21 mouse cellular contexts compared by ENCODE assay signal in the genomic region with DNA sequence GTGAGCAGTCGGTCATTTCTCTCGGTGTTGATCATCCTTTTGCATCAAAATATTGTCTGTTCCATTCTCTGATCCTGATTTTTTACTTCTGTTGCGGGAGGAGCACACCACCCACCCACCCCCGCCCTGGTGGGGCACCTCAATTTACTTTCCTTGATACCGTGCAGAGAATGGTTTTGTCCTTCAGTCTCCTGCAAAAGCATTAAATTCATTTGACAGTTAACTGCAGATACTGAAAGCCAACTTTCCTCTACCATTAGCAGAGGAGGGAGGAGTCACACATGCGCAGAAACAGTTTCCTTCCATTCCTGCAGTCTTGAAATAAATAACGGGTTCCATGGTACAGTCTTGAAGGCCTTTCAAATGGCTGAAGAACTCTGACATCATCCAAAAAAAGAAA. TPM values are rescaled to one million over a fixed set of nuclear protein-coding genes. Genes with fewer than 3 reads are reported as not detected.
A peak's percentile ranks its signal among the peaks of the same experiment; 100 is the strongest.
DNase-seq lines count a peak whose midpoint lies in the region; ATAC-seq and TF ChIP-seq lines count a peak whose summit lies in the region.
"Had no signal": no experiment of that assay in that cellular context is flagged by ENCODE, and none has a peak within 500 bp of the region (broad histone marks: within the 10 kb centered on the region; RNA-seq: fewer than 3 reads in every experiment).

No protein-coding gene starts in this region.

- H3K9me3 ChIP-seq in midbrain, embryonic 10.5 days (replicated peaks) = peaks cover 5% of the 10 kb centered on the region; the same call in 1 of the 2 replicates
- no peaks in the 10 kb centered on the region for H3K9me3 ChIP-seq in midbrain, postnatal 0 days (ENCODE audit: low read length)
- no peaks in the 10 kb centered on the region for H3K9me3 ChIP-seq in forebrain, embryonic 14.5 days (replicated peaks; ENCODE audit: control insufficient read depth, low read length)
- no peaks in the 10 kb centered on the region for H3K9me3 ChIP-seq in midbrain, embryonic 11.5 days (ENCODE audit: control insufficient read depth, low read length)
- no peaks in the 10 kb centered on the region for H3K9me3 ChIP-seq in neural tube, embryonic 14.5 days (ENCODE audit: control insufficient read depth, low read length)
- H3K9me3 ChIP-seq in embryonic facial prominence, embryonic 10.5 days = no peaks in the 10 kb centered on the region

- H3K27ac ChIP-seq in midbrain, embryonic 10.5 days (replicated peaks) = peak overlapping the region; percentile 86
- no peak overlapping the region for H3K27ac ChIP-seq in midbrain, postnatal 0 days (ENCODE audit: low read depth, low read length)
- no peak overlapping the region for H3K27ac ChIP-seq in forebrain, embryonic 14.5 days (ENCODE audit: low read depth, low read length)
- H3K27ac ChIP-seq in midbrain, embryonic 11.5 days (ENCODE audit: low read depth, low read length) = peak overlapping the region; percentile 81
- H3K27ac ChIP-seq in neural tube, embryonic 14.5 days (ENCODE audit: low read depth, low read length) = no peak overlapping the region
- H3K27ac ChIP-seq in embryonic facial prominence, embryonic 10.5 days (replicated peaks) = no peak overlapping the region; the same call in 1 of the 2 replicates
- H3K27ac ChIP-seq: gastrocnemius, adult 2 months; layer of hippocampus, adult 2 months had no signal

- peaks cover 70% of the 10 kb centered on the region for H3K4me1 ChIP-seq in midbrain, embryonic 10.5 days
- no peaks in the 10 kb centered on the region for H3K4me1 ChIP-seq in midbrain, postnatal 0 days (ENCODE audit: insufficient read depth, low read length)
- H3K4me1 ChIP-seq in forebrain, embryonic 14.5 days (ENCODE audit: control insufficient read depth, insufficient read depth, low read length) = peaks cover 17% of the 10 kb centered on the region
- H3K4me1 ChIP-seq in midbrain, embryonic 11.5 days (ENCODE audit: control insufficient read depth, insufficient read depth, low read length) = peaks cover 42% of the 10 kb centered on the region
- peaks cover 8% of the 10 kb centered on the region; the same call in 1 of the 2 replicates for H3K4me1 ChIP-seq in neural tube, embryonic 14.5 days (ENCODE audit: control insufficient read depth, insufficient read depth, low read length)
- H3K4me1 ChIP-seq in embryonic facial prominence, embryonic 10.5 days = peaks cover 41% of the 10 kb centered on the region

- no peak for ATAC-seq in midbrain, postnatal 0 days (ENCODE audit: low FRiP score)
- ATAC-seq in forebrain, embryonic 14.5 days = no peak
- peak; percentile 76 for ATAC-seq in midbrain, embryonic 11.5 days (ENCODE audit: low FRiP score)
- ATAC-seq in neural tube, embryonic 14.5 days (ENCODE audit: low read depth) = peak; percentile 65; the same call in 1 of the 2 replicates
- ATAC-seq in granulocyte monocyte progenitor cell, adult 5-6 weeks (replicated peaks; ENCODE audit: poor library complexity, severe bottlenecking) = no peak
- ATAC-seq: activated CD4-positive, CD25-positive, alpha-beta regulatory T cell, adult 4 months; liver, postnatal 0 days had no signal

- no peak for DNase-seq in midbrain, embryonic 10.5 days (ENCODE audit: low spot score)
- DNase-seq in midbrain, postnatal 0 days (ENCODE audit: low spot score) = no peak
- DNase-seq in forebrain, embryonic 14.5 days (ENCODE audit: low spot score) = no peak
- DNase-seq in midbrain, embryonic 11.5 days (ENCODE audit: low spot score, missing footprints) = no peak
- DNase-seq in T-cell, adult 2 months (ENCODE audit: low spot score) = no peak
- no peak for DNase-seq in embryonic facial prominence, embryonic 10.5 days (ENCODE audit: low spot score)
- DNase-seq: cerebellum, adult 11-12 months; gastrocnemius, adult 2 months; heart, postnatal 36 days; kidney, adult 8-10 months; liver, postnatal 0 days; right cerebral cortex, postnatal 25 days; thymus, postnatal 36 days had no signal

- no peak overlapping the region for H3K9ac ChIP-seq in midbrain, postnatal 0 days (replicated peaks; ENCODE audit: low read length, poor library complexity, severe bottlenecking)
- no peak overlapping the region for H3K9ac ChIP-seq in forebrain, embryonic 14.5 days (ENCODE audit: low read length)
- H3K9ac ChIP-seq in midbrain, embryonic 11.5 days (ENCODE audit: low read length) = no peak overlapping the region
- no peak overlapping the region for H3K9ac ChIP-seq in neural tube, embryonic 14.5 days (replicated peaks; ENCODE audit: low read depth, low read length)
- H3K9ac ChIP-seq: liver, postnatal 0 days had no signal

- 20% methylated on average over 7 of the region's 7 CpGs for WGBS in midbrain, embryonic 10.5 days
- WGBS in midbrain, postnatal 0 days = 11% methylated on average over 7 of the region's 7 CpGs
- 16% methylated on average over 7 of the region's 7 CpGs for WGBS in forebrain, embryonic 14.5 days
- 10% methylated on average over 7 of the region's 7 CpGs for WGBS in midbrain, embryonic 11.5 days
- 11% methylated on average over 7 of the region's 7 CpGs for WGBS in neural tube, embryonic 14.5 days
- 51% methylated on average over 7 of the region's 7 CpGs for WGBS in embryonic facial prominence, embryonic 10.5 days

- H3K27me3 ChIP-seq in midbrain, embryonic 10.5 days (ENCODE audit: low read depth, poor library complexity, severe bottlenecking) = peaks cover 3% of the 10 kb centered on the region; the same call in 1 of the 2 replicates
- H3K27me3 ChIP-seq in midbrain, postnatal 0 days (ENCODE audit: insufficient read depth, low read length) = no peaks in the 10 kb centered on the region
- peaks cover 11% of the 10 kb centered on the region for H3K27me3 ChIP-seq in forebrain, embryonic 14.5 days (replicated peaks; ENCODE audit: control insufficient read depth, insufficient read depth, low read length)
- H3K27me3 ChIP-seq in midbrain, embryonic 11.5 days (ENCODE audit: control insufficient read depth, insufficient read depth, low read length) = no peaks in the 10 kb centered on the region
- no peaks in the 10 kb centered on the region for H3K27me3 ChIP-seq in neural tube, embryonic 14.5 days (ENCODE audit: control insufficient read depth, insufficient read depth, low read length)
- H3K27me3 ChIP-seq in embryonic facial prominence, embryonic 10.5 days (replicated peaks; ENCODE audit: low read depth, poor library complexity, severe bottlenecking) = peaks cover 16% of the 10 kb centered on the region

- peak overlapping the region; percentile 39 for H3K4me3 ChIP-seq in midbrain, embryonic 10.5 days
- H3K4me3 ChIP-seq in midbrain, postnatal 0 days (ENCODE audit: low read depth, low read length) = no peak overlapping the region
- H3K4me3 ChIP-seq in forebrain, embryonic 14.5 days (ENCODE audit: low read depth, low read length) = no peak overlapping the region
- no peak overlapping the region; the same call in 1 of the 2 replicates for H3K4me3 ChIP-seq in midbrain, embryonic 11.5 days (ENCODE audit: low read depth, low read length)
- H3K4me3 ChIP-seq in neural tube, embryonic 14.5 days (ENCODE audit: low read depth, low read length) = no peak overlapping the region
- H3K4me3 ChIP-seq in embryonic facial prominence, embryonic 10.5 days = no peak overlapping the region
- H3K4me3 ChIP-seq: erythroblast, embryonic 14.5 days; gastrocnemius, adult 2 months; layer of hippocampus, adult 2 months had no signal

- no peaks in the 10 kb centered on the region for H3K36me3 ChIP-seq in midbrain, embryonic 10.5 days
- H3K36me3 ChIP-seq in midbrain, postnatal 0 days (ENCODE audit: insufficient read depth, low read length) = no peaks in the 10 kb centered on the region
- no peaks in the 10 kb centered on the region for H3K36me3 ChIP-seq in forebrain, embryonic 14.5 days (ENCODE audit: control insufficient read depth, insufficient read depth, low read length)
- H3K36me3 ChIP-seq in midbrain, embryonic 11.5 days (ENCODE audit: control insufficient read depth, insufficient read depth, low read length) = no peaks in the 10 kb centered on the region
- no peaks in the 10 kb centered on the region for H3K36me3 ChIP-seq in neural tube, embryonic 14.5 days (ENCODE audit: control insufficient read depth, insufficient read depth, low read length)
- no peaks in the 10 kb centered on the region for H3K36me3 ChIP-seq in embryonic facial prominence, embryonic 10.5 days (replicated peaks)

- no peak overlapping the region; the same call in 1 of the 2 replicates for H3K4me2 ChIP-seq in midbrain, postnatal 0 days (ENCODE audit: low read depth, low read length, poor library complexity, severe bottlenecking)
- H3K4me2 ChIP-seq in forebrain, embryonic 14.5 days (ENCODE audit: low read length) = peak overlapping the region; percentile 23
- peak overlapping the region; percentile 27 for H3K4me2 ChIP-seq in midbrain, embryonic 11.5 days
- peak overlapping the region; percentile 11; the same call in 1 of the 2 replicates for H3K4me2 ChIP-seq in neural tube, embryonic 14.5 days (ENCODE audit: low read depth, low read length)

- no peak for TF ChIP-seq CTCF in midbrain, postnatal 0 days (IDR thresholded peaks at IDR 0.05)

RNA-seq across cellular contexts. Expression of gene Foxb1, which starts 46.4 kb away (rescaled TPM):
- 13.0 and 15.1 TPM in 2 replicates for polyA plus RNA-seq in midbrain, embryonic 10.5 days (2016; fragmentation: Nextera tagmentation; extraction: Ambion mirVana)
- total RNA-seq in midbrain, postnatal 0 days (2014; rRNA removed) = 18.0 and 18.1 TPM in 2 replicates
- 16.5 and 18.5 TPM in 2 replicates for polyA plus RNA-seq in midbrain, postnatal 0 days (2015; fragmentation: Nextera tagmentation; extraction: Ambion mirVana)
- polyA plus RNA-seq in forebrain, embryonic 14.5 days (2014; fragmentation: Nextera tagmentation; extraction: Ambion mirVana) = 2.2 and 2.5 TPM in 2 replicates
- 6.1 and 6.5 TPM in 2 replicates for polyA plus RNA-seq in midbrain, embryonic 11.5 days (2014; fragmentation: Nextera tagmentation; extraction: Ambion mirVana)
- 4.1 and 4.7 TPM in 2 replicates for polyA plus RNA-seq in neural tube, embryonic 14.5 days (2014; fragmentation: Nextera tagmentation; extraction: Ambion mirVana)
- total RNA-seq in granulocyte monocyte progenitor cell, adult 5-6 weeks (2014; fragmentation: Nextera tagmentation) = not detected in 2 replicates
- not detected in 2 replicates for total RNA-seq in granulocyte monocyte progenitor cell, adult 5-6 weeks (2017)
- 0.26 and 2.2 TPM in 2 replicates for polyA plus RNA-seq in embryonic facial prominence, embryonic 10.5 days (2016; fragmentation: Nextera tagmentation; extraction: Ambion mirVana)
- total RNA-seq: gastrocnemius, adult 2 months; heart, postnatal 36 days; layer of hippocampus, adult 2 months; megakaryocyte-erythroid progenitor cell, adult 5-6 weeks had no signal
- polyA plus RNA-seq: activated CD4-positive, CD25-positive, alpha-beta regulatory T cell, adult 4 months; cortical plate, adult 2 months; erythroblast, embryonic 14.5 days; heart, embryonic 11.5 days; liver, postnatal 0 days had no signal

Comparison
In these comparisons a context has a peak if more than half of its experiments do, and no peak if none do; other contexts are left out.
1. H3K27ac ChIP-seq: peak in midbrain, embryonic 10.5 days (single experiment) and midbrain, embryonic 11.5 days (single experiment); none in midbrain, postnatal 0 days (single experiment), forebrain, embryonic 14.5 days (single experiment), neural tube, embryonic 14.5 days (single experiment) and embryonic facial prominence, embryonic 10.5 days (single experiment).
2. ATAC-seq: peak in midbrain, embryonic 11.5 days (single experiment) and neural tube, embryonic 14.5 days (single experiment); none in midbrain, postnatal 0 days (single experiment), forebrain, embryonic 14.5 days (single experiment) and granulocyte monocyte progenitor cell, adult 5-6 weeks (single experiment).